Mouse (Mus musculus): Measurements from ENCODE around the gene Armh2.
"Not testable (repeated sequence)": the region's sequence is repeated elsewhere in the genome, so short reads cannot be mapped to it uniquely, and the experiment has no call there.

Armh2 gene

GRCm38 (mm10) chr13:24757820-24758564 lies 17.0 kb downstream of the Armh2 start:
- no peak for DNase-seq

GRCm38 (mm10) chr13:24759451-24759850 lies 18.4 kb downstream of the Armh2 start:
- DNase-seq = no peak

GRCm38 (mm10) chr13:24760351-24760870 lies 19.4 kb downstream of the Armh2 start:
- no peak for DNase-seq

- no peak for DNase-seq
These were observed 20.0 kb downstream of the Armh2 start for GRCm38 (mm10) chr13:24761083-24761402.

GRCm38 (mm10) chr13:24761403-24762227 lies 20.6 kb downstream of the Armh2 start, which contains the start of gene Gmnn:
Gene Gmnn (minus strand): TSS chr13:24761923.
- peak; percentile 89 for DNase-seq

GRCm38 (mm10) chr13:24762254-24762653 lies 21.2 kb downstream of the Armh2 start:
- no peak for DNase-seq

- not testable (repeated sequence) for DNase-seq
These were observed 26.8 kb downstream of the Armh2 start for GRCm38 (mm10) chr13:24767809-24768208.

GRCm38 (mm10) chr13:24771482-24771881 lies 30.4 kb downstream of the Armh2 start:
- DNase-seq = not testable (repeated sequence)

- peak; percentile 75 for DNase-seq
These were observed 35.3 kb downstream of the Armh2 start for GRCm38 (mm10) chr13:24776146-24776844.

- DNase-seq = no peak
These were observed 37.0 kb downstream of the Armh2 start for GRCm38 (mm10) chr13:24778026-24778425.

- DNase-seq = no peak
These were observed 37.8 kb downstream of the Armh2 start for GRCm38 (mm10) chr13:24778706-24779380.

- peak; percentile 43 for DNase-seq
These were observed 40.9 kb downstream of the Armh2 start for GRCm38 (mm10) chr13:24781916-24782315.

- no peak for DNase-seq
These were observed 45.0 kb downstream of the Armh2 start for GRCm38 (mm10) chr13:24786014-24786490.

GRCm38 (mm10) chr13:24787477-24787876 lies 46.4 kb downstream of the Armh2 start:
- DNase-seq = no peak

GRCm38 (mm10) chr13:24791349-24791748 lies 50.3 kb downstream of the Armh2 start:
- DNase-seq = peak; percentile 34

- DNase-seq = peak; percentile 13
These were observed 51.5 kb downstream of the Armh2 start for GRCm38 (mm10) chr13:24792411-24793045.
